30 mouse cellular contexts compared by ENCODE assay signal in the genomic region with DNA sequence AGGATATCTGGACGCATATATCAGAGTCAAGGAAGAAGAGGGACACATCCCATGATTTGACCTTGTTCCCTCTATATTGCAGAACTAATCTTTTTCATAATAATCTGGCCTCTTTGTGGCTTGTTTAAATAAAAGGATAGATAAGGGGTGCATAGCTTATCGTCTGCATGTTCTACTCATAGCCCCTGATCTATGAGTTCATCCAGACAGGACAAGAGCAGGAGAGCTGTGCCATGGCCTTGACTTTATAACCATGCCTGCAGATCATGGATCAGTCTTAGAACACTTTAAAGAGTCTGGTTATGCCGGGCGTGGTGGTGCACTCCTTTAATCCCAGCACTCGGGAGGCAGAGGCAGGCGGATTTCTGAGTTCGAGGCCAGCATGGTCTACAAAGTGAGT. TPM values are rescaled to one million over a fixed set of nuclear protein-coding genes. Genes with fewer than 3 reads are reported as not detected.
"Had no signal": no experiment of that assay in that cellular context is flagged by ENCODE, and none has a peak within 500 bp of the region (broad histone marks: within the 10 kb centered on the region; RNA-seq: fewer than 3 reads in every experiment).

No protein-coding gene starts in this region.

- H3K27me3 ChIP-seq: embryonic facial prominence, embryonic 12.5 days; embryonic facial prominence, embryonic 13.5 days; embryonic facial prominence, embryonic 15.5 days; forebrain, embryonic 12.5 days; forebrain, embryonic 13.5 days; forebrain, embryonic 15.5 days had no signal

- H3K4me3 ChIP-seq: embryonic facial prominence, embryonic 10.5 days; embryonic facial prominence, embryonic 12.5 days; embryonic facial prominence, embryonic 13.5 days; embryonic facial prominence, embryonic 15.5 days; erythroblast, embryonic 14.5 days; forebrain, embryonic 10.5 days; forebrain, embryonic 12.5 days; forebrain, embryonic 13.5 days; forebrain, embryonic 15.5 days; gastrocnemius, adult 2 months; heart, adult 2 months had no signal

- H3K4me2 ChIP-seq: embryonic facial prominence, embryonic 12.5 days; embryonic facial prominence, embryonic 13.5 days; embryonic facial prominence, embryonic 15.5 days; forebrain, embryonic 12.5 days; forebrain, embryonic 13.5 days; forebrain, embryonic 15.5 days had no signal

- DNase-seq: cerebellum, adult 9-10 months; cerebellum, adult 9-11 months; cerebellum, postnatal 10 days; cerebellum, postnatal 14 days; cerebellum, postnatal 25 days; cerebellum, postnatal 36 days; embryo, embryonic 11 days; forebrain, postnatal 0 days; gastrocnemius, adult 2 months; gastrocnemius, postnatal 10 days; gastrocnemius, postnatal 14 days; gastrocnemius, postnatal 25 days; gastrocnemius, postnatal 36 days; heart, adult 11 months; heart, adult 18-20 months; heart, adult 2 months had no signal

- H3K9me3 ChIP-seq: embryonic facial prominence, embryonic 10.5 days; embryonic facial prominence, embryonic 12.5 days; embryonic facial prominence, embryonic 13.5 days; embryonic facial prominence, embryonic 15.5 days; forebrain, embryonic 10.5 days; forebrain, embryonic 12.5 days; forebrain, embryonic 13.5 days; forebrain, embryonic 15.5 days had no signal

- ATAC-seq: forebrain, embryonic 13.5 days; forebrain, embryonic 14.5 days; forebrain, embryonic 15.5 days; forebrain, embryonic 16.5 days; forebrain, postnatal 0 days had no signal

- H3K9ac ChIP-seq: embryonic facial prominence, embryonic 12.5 days; embryonic facial prominence, embryonic 13.5 days; embryonic facial prominence, embryonic 15.5 days; forebrain, embryonic 12.5 days; forebrain, embryonic 13.5 days; forebrain, embryonic 15.5 days; forebrain, postnatal 0 days had no signal

- H3K27ac ChIP-seq: embryonic facial prominence, embryonic 10.5 days; embryonic facial prominence, embryonic 12.5 days; embryonic facial prominence, embryonic 13.5 days; embryonic facial prominence, embryonic 15.5 days; forebrain, embryonic 10.5 days; forebrain, embryonic 12.5 days; forebrain, embryonic 13.5 days; forebrain, embryonic 15.5 days; gastrocnemius, adult 2 months; heart, adult 2 months had no signal

RNA-seq across cellular contexts. Expression of a gene that starts 34.6 kb away (rescaled TPM):
- total RNA-seq: forebrain, postnatal 0 days; gastrocnemius, adult 18-20 months; gastrocnemius, adult 2 months; gastrocnemius, adult 8-10 months; gastrocnemius, postnatal 14 days; gastrocnemius, postnatal 25 days; gastrocnemius, postnatal 36 days; heart, adult 18-20 months; heart, adult 2 months had no signal
- polyA plus RNA-seq: embryonic facial prominence, embryonic 14.5 days; erythroblast, embryonic 14.5 days; forebrain, embryonic 13.5 days; forebrain, embryonic 14.5 days; forebrain, embryonic 15.5 days; forebrain, postnatal 0 days had no signal
